Mouse (Mus musculus) adrenal gland, postnatal 25 days (tissue): ENCODE data around the gene Nipal1. TPM values are rescaled to one million over a fixed set of nuclear protein-coding genes. Genes with fewer than 3 reads are reported as not detected.

Experiments used
- total RNA-seq: library from RNA; stranded (reverse); gene quantifications from 2 replicates; pipeline ENCODE4 v1.2.3, GENCODE M21; 2021

Gene Nipal1
- total RNA-seq, 1 experiment from 2014 or later = 0.21 TPM

Other genes starting within 250 kb of the Nipal1 start
- gene Corin, start 143.3 kb upstream of the Nipal1 start, total RNA-seq = not detected in 2 replicates
- 15.1 and 21.6 TPM in 2 replicates for gene Nfxl1, start 88.1 kb upstream of the Nipal1 start, total RNA-seq
- not detected in 2 replicates for gene Zar1, start 66.5 kb upstream of the Nipal1 start, total RNA-seq
- gene Gm5868, start 60.2 kb upstream of the Nipal1 start, total RNA-seq = 1.7 and 2.1 TPM in 2 replicates
- not detected in 2 replicates for gene Cnga1, start 3.5 kb upstream of the Nipal1 start, total RNA-seq
- not detected in 2 replicates for gene Txk, start 105.0 kb downstream of the Nipal1 start, total RNA-seq
- 2.1 and 2.3 TPM in 2 replicates for gene Tec, start 220.7 kb downstream of the Nipal1 start, total RNA-seq